Mouse (Mus musculus): Measurements from ENCODE around the gene Dhrs2.

The Dhrs2 gene

DNA sequence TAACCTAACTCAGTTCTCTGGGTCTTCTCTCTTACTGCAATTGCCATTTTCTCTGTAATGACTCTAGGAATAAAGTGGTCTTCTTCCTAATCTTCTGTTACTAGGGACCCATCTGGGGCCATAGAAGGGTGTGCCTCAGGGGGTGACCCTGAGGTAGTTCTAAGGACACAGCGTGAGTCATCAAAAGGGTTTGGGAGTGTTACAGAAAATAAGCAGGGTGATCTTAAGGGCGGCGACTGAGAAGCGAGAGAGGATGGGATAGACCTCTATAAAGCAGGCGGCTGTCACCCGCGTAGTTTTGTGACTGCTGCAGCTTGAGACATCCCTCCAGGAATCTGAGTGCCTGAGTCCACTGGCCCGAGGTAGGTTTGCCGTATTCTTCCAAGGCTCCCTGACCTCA, at the start of gene Dhrs2:
TSS of gene Dhrs2 (plus strand) at position 301 of the 400 bp plus-strand sequence.
- DNase-seq (ENCODE audit: low spot score in 2 of 2) = no peak

DNA sequence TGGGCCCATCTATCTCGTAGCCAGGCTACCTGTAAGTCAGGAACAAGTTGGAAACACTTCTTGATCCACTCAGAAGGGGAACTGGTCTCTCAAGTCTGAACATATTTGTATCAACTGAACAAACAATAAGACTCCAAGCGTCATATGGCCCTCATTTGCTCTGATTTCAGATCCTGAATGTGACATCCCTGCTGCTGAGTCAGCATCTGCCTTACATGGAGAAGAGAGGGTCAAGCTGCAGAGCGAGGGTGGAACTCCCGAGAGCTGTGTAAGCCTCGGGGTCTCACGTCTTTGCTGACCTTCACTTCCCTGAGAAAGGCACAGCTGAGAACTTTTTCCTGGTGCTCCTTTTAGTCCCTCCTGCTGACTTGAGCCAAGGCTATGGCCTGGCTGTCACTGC, 47.6 kb upstream of the Dhrs2 start:
- no peak for DNase-seq (ENCODE audit: low spot score in 2 of 2)

DNA sequence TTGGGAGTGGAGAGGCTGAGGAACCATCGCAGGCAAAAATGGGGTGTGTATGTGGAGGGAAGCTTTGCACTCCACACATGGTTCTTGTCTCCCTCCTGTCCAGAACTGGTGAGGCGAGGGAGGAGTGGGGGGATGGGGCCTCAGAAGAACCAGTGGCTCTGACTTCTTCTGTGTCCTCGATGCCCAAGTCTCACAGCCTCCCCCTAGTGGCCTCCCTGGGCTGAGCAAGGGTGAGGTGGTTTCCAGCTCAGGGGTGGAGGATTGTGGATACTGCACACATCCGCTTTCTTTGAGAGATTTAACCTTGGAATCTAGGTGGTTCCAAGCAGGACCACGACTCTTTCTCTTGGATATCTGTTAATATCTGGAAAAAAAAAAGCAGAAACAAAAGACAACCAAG, 44.5 kb upstream of the Dhrs2 start:
- peak in 1 of 2 experiments; percentile 55 for DNase-seq (ENCODE audit: low spot score in 2 of 2)

DNA sequence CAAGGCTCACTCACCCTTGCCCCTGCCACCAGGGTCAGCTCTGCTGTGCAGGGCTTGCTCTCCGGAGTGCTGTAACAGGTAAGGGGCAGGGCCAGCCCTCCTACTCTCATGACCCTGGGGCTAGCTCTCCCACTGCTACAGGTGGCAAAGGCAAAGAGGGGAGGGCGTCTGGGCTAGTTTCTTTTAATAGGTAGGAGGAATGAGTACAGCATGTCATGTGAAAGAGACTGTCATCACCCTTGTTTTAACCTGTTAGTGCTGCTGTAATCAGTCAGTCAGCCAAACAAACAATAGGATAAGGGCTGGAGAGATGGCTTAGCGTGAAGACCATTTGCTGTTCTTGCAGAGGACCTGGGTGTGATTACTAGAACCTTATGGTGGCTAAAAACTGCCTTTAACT, 40.9 kb upstream of the Dhrs2 start:
- no peak for DNase-seq (ENCODE audit: low spot score in 2 of 2)

DNA sequence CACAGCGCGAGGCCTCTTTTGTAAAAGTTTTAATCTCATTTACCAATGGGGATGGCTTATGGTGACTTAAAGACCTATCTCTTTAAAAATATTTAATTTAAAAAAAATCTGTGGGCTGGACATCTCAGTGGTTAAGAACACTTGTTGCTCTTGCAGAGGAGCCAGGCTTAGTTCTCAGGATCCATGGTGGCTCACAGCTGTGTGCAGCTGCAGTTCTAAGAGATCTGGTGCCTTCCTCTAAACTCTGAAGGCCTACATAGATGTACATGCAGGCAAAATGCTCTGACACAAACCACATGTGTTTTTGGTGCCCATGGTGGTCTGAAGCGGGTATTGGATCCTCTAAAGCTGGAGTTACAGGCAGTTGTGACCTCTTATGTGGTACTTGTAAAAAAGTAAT, 38.6 kb upstream of the Dhrs2 start:
- no peak for DNase-seq (ENCODE audit: low spot score in 2 of 2)

DNA sequence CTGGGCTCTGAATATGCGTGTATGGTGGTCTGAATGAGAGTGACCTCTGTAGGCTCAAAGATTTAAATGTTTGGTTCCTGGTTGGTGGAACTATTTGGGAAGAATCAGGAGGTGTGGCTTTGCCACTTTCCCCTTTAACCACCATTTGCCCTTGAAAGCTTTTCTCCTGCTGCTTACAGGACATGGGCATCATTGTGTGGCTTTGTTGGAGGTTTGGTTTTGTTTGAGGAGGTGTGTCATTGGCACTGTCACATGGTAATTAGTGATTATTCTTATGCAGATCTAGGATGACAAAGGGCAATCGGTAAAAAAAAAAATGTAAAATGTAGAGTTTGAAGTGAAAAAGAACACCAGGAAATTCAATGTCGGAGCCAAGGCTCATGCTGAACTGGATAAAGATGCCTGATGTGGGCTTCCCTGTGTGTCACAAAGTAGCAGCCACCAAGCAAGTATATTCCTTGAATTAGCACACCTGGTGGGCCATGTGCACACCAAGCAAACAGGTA, 37.1 kb upstream of the Dhrs2 start:
- DNase-seq (ENCODE audit: low spot score in 2 of 2) = no peak

DNA sequence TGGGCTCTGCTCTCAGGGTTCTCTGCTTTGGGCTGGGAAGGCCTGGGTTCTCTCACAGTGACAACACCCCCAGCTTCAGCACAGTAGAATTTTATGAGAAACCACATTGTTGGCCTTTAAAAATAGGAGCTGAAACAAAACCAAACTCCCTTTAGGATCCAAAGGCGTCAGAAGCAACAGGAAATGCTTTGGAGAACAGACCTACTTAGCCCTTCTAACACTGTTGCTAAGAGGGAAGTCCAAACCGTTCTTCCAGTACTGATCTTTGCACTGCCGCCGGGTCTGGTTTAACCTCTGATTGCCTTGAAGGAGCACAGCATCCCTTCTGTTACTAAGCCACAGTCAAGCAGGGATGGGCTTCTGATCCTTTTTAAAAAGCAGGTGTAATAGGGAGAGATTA, 33.3 kb upstream of the Dhrs2 start:
- DNase-seq (ENCODE audit: low spot score in 2 of 2) = no peak

DNA sequence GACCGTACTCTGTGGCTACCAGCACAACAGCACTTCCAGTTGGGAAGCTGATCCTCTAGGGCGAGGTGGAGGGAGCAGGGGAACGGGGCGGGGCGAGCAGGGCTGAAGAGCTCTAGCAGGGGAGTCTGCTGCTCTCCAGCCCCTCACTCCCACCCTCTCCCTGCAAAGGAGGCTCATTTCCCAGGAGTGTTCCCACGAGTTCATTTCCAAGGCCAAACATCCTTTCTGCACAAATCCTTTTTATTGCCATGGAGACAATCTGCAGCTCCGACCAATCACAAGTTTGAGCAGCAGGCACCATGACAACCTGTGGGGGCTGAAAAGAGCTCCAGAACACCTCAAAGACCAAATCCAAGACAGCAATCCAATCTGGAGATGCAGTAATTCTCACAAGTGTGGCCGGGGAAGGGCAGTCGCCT, 32.4 kb upstream of the Dhrs2 start:
- peak in 1 of 2 experiments; percentile 15 for DNase-seq (ENCODE audit: low spot score in 2 of 2)

DNA sequence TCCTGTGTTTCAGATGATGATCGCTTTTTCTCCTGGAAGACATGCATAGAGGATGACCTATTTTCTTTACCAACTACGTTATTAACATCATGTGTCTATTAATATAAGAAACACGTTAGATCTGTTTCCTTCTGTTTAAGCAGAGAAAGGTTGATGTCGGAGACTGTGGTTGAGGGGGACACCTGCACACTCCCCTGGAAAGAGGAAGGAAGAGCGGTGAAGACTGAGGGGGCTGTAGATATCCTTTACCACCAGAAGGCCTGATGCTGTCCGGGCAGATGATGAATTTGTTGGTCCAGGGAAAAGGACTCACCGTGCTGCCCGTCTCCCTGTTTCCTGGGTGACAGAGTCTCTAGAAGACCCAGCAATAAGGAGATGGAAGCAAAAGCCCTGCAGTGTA, 28.5 kb upstream of the Dhrs2 start:
- DNase-seq (ENCODE audit: low spot score in 2 of 2) = no peak

DNA sequence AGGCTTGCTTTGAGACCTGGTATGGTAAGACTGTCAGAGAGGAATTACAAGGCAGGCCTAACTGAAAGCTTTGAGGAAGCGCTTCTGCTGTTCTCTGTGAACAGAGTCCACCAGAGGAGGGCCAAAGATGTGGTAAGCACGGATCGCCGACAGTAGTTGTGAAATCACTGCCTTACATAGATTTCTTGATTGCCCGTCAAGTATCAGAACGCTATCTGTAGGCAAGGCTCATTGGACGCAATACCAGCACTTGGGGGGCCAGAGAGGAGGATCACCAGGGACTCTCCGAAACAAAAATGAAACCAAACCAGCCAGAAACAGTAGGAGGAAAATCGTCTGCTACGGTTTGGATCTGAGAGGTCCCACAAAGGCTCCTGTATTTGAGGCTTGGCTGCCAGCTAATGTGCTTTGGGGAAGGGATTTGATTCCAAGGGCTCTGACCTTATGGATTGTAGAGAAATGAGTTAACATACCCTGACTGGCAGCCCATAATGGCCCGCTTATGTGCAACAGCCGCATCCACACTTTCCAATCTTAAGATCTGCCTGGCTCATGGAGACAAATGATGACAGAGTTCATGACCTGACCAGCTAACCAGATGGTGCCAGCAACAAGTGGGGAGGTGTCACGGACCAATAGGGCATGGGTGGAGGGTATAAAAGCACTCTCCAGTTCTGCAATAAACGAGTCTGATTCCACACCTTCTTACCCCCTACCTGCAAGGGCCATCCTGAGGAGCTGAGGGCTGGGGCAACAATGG, 27.8 kb upstream of the Dhrs2 start:
- DNase-seq (ENCODE audit: low spot score in 2 of 2) = no peak

DNA sequence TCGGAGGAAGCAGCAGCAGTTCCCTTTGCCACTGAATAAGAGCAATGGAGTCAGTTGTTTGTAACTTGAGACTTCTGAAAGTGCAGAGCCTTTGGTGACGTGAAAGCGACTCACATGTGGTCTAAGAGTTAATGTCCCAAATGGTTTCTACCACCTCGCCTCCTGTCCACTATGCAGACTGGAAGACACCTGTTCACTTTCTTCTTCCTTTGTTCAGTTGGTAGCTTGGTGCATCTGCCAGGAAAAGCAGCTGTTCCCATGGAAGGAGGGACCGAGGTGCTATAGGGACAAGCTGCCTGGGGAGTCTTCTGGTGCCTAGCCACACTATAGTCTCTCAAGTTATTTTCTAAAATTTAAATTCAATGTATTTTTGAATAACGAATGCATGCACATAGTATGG, 27.0 kb upstream of the Dhrs2 start:
- no peak for DNase-seq (ENCODE audit: low spot score in 2 of 2)

DNA sequence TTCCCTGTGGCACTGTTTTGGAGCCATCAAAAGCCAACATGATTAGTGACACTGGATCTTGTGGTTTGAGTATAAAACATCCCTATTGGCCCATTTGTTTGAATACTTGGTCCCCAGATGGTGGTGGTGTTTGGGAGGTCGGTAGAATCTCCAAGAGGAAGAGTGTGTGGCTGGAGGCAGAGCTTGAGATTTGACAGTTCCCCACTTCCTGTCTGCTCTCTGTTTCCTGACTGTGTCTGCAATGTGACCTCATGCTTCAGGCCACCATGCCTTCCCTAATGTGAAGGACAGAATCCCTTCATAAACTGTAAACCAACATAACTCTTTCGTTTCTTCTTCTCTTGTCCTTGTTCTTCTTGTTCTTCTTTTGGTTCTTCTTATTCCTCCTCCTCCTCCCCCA, 24.7 kb upstream of the Dhrs2 start:
- no peak for DNase-seq (ENCODE audit: low spot score in 2 of 2)

DNA sequence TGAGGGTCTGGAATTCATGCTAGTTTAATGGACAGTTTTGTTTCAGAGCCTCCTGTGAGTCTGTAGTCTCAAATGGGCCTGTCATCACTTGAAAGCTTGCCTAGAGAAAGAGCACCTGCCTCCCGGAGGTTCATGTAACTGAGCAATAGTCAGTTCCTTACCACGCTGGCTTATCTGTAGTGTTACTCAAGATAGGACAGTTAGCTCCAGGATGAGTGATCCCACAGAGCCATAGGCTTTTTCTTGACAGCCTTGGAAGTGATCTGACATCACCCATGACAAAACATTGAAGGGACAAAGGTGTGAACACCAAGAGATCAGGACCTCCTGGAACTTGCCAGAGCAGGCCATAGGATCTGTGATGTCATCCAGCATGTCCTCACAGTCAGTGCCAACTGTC, 23.6 kb upstream of the Dhrs2 start:
- DNase-seq (ENCODE audit: low spot score in 2 of 2) = no peak

DNA sequence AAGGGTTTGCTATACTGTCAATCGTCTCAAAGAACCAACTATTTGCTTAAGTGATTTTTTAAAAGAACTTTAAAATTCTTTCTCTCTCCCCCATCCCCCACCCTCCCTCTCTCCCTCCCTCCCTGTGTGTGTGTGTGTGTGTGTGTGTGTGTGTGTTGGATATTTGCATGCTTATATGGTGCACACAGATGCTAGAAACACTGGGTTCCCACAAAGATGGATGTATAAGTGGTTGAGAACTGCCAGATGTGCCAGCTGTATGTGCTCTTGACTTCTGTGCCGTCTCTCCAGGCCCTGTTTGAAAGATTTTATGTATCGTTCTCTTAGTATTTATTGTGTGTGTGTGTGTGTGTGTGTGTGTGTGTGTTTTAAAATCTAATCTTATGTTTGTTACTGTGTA, 17.3 kb upstream of the Dhrs2 start:
- DNase-seq (ENCODE audit: low spot score in 2 of 2) = no peak

DNA sequence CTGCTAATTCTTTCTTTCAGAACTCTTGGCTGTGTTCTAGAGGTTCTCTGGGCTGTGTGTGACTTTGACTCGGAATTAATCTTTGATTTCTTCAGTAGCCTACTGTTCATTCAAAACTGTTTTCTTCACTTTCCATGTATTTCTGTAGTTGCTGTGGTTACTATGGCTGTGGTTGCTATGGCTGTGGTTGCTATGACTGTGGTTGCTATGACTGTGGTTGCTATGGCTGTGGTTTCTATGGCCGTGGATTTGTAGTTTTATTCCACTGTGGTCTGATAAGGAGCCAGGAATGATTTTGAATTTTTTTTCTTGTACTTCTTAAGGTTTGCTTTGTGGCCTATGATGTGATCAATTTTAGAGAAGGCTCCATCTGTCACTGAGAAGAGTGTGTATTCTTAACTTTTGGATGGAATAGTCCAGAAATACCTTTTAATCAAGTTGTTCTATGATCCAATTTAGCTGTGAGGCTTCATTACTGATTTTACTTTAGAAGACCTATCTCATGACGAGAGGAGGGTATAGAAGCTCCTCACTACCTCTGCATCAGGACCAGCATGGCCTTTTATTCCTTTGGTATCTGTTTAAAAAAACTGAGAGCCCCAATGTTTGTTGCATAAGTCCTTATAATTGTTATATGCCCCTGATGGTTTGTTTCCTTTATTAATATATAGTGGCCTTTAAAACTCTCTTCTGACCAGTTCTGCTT, 16.6 kb upstream of the Dhrs2 start:
- DNase-seq (ENCODE audit: low spot score in 2 of 2) = peak in 1 of 2 experiments; percentile 13

DNA sequence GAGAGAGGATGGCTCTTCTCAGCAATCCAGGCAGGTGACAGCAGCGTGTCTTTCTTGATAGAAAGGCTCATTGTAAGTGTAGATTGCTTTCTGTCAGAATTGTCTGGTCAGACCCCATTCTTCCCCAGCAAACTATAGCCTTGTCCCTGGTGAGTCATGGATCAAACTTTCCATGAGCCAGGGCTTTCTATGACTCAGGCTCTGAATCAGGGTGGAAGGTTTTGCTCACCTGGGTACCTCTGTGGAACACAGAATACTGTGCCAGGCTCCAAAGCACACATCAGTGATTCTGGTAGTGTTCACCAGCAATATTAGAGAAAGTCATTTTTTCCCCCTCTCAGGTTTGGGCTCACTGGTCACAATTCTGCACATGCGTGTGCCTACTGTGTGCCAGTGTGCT, 13.5 kb upstream of the Dhrs2 start:
- no peak for DNase-seq (ENCODE audit: low spot score in 2 of 2)

DNA sequence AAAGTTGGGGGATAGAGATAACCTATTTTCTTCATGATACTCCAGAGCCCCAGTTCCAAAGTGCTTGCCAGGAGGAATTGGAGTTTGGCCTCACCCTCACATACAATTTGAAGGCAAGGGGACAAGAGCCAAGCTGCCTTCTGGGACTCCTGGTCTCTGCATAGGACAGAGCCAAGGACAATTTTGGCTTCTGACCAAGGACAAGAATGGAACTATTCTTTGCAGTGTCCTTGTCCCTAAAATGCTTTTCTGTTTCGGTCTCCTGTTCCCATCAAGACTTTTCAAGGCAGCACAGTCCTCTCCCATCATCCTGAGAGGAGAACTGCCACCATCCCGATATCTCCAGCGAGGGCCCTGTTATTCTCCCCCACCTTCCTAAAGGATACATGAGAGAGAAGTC, 8.2 kb upstream of the Dhrs2 start:
- no peak for DNase-seq (ENCODE audit: low spot score in 2 of 2)

DNA sequence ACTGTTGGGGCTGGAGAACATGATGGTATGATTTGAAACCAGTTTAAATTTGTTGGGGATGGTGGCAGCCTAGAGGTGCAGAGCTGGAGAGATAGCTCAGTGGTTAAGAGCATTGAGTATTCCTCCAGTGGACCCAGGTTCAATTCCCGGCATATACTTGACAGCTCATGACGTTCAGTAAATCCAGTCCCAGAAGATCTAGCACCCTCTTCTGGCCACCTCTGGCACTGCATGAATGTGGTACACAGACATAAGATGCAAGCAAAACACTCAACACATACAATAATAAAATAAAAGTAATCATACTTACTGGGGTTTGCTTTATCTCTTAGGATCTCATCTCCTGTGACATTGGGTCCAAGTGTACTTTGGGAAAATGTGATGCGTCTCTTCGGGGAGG, 7.3 kb upstream of the Dhrs2 start:
- peak in 1 of 2 experiments; percentile 41 for DNase-seq (ENCODE audit: low spot score in 2 of 2)

DNA sequence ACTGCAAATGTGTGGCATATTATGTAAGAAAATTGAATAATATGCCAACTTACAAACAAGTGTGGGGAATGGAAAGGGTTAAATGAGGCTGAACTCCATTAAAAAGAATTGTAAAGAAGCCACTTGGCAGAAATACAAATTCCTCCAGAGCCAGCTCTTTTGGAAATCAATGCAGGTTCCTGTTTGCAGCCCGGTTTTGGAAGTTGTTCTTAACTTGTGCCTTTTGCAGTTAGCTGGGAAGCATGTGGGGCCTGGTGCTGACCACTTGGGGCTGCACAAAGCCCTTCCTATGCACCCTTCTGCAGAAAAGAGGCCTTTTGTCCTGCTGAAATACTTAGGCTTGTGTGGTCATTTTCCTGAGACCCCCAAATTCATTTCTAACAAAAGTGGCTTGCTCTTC, 1.4 kb downstream of the Dhrs2 start:
- DNase-seq (ENCODE audit: low spot score in 2 of 2) = peak in 1 of 2 experiments; percentile 24

DNA sequence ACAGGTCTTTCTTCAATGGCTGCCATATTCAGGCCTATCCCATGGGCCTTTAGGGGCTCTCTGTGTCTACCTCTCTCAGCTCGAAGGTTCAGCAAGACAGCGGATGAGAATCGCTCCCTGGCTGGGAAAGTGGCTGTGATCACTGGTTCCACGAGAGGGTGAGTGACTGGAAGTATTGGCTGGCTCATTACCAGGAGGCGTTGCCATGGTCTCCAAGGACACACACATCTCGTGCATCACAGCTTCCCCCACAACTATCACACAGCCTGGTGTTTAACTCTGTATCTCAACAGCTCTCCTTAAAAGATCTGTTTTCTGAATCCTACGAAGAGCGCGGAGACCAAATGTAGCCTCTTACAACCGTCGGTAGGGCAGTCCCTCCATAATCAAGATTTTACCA, 12.8 kb downstream of the Dhrs2 start:
- DNase-seq (ENCODE audit: low spot score in 2 of 2) = no peak

DNA sequence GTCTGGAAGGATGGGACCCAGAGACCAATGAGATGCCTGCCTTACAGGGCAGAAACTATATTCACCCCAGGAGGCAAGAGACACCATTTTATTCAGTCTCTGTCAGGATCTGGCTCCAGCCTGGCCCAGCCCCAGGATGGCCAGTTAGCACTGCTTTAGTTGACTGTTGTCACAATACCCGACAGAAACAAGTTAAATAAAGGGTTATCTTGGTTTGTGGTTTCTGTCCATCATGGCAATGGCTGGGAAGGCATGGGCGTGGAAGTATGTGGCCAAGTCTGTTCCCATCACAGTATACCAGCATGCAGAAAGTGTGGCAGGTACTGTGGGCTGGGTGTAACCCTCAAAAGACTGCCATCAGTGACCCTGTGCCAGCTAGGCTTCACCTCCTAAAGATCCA, 14.9 kb downstream of the Dhrs2 start:
- DNase-seq (ENCODE audit: low spot score in 2 of 2) = no peak

DNA sequence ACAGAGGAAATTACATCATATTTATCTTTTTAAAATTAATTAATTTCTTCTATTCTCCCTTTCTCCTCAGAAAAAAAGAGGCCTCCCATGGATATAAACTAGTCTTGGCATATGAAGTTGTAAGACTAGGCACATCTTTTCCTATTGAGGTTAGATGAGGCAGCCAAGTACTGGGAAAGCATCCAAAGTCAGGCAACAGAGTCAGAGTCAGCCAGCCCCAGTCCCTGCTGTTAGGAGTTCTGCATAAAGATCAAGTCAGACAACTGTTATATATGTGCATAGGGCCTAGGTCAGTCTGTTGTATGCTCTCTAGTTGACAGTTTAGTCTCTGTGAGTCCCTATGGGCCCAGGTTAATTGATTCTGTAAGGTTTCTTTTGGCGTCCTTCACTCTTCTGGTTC, 20.9 kb downstream of the Dhrs2 start:
- peak in 1 of 2 experiments; percentile 12 for DNase-seq (ENCODE audit: low spot score in 2 of 2)

DNA sequence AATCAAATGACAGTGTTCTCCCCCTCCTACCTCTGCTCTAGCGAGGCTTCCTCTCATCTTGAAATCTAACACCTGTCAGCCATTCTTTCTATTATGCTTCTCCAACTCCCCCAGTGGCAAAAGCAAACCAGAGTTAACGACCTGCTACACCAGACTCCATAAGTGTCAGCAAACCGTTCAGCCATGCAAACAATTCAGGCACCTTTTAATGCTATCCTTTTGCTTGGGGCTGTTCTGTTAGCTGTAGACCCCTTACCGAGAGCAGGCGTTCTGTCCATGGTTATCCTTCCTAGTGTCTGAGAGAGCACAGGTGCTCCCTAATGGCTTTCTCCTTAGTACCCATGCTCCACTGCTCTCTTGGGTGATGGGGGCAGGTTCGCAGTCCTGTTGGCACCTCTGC, 25.4 kb downstream of the Dhrs2 start:
- no peak for DNase-seq (ENCODE audit: low spot score in 2 of 2)

All from cerebellum, postnatal 4 days (tissue).